ENCODE assay signal across 12 mouse cellular contexts in genomic region chr7:121840810-121841209, GRCm38 (mm10). TPM values are rescaled to one million over a fixed set of nuclear protein-coding genes. Genes with fewer than 3 reads are reported as not detected.
DNase-seq lines count a peak whose midpoint lies in the region; ATAC-seq lines count a peak whose summit lies in the region.
"Had no signal": no experiment of that assay in that cellular context is flagged by ENCODE, and none has a peak within 500 bp of the region (broad histone marks: within the 10 kb centered on the region; RNA-seq: fewer than 3 reads in every experiment).

No protein-coding gene starts in this region.

- no peak overlapping the region for H3K9ac ChIP-seq in embryonic facial prominence, embryonic 11.5 days (replicated peaks; ENCODE audit: low read length)
- no peak overlapping the region for H3K9ac ChIP-seq in stomach, embryonic 16.5 days (ENCODE audit: low read length)
- no peak overlapping the region for H3K9ac ChIP-seq in forebrain, embryonic 12.5 days
- H3K9ac ChIP-seq: lung, embryonic 14.5 days; neural tube, embryonic 12.5 days had no signal

- H3K9me3 ChIP-seq in megakaryocyte, embryonic 14.5 days = peaks cover 6% of the 10 kb centered on the region
- no peaks in the 10 kb centered on the region for H3K9me3 ChIP-seq in embryonic facial prominence, embryonic 11.5 days (replicated peaks; ENCODE audit: control insufficient read depth, low read length)
- no peaks in the 10 kb centered on the region for H3K9me3 ChIP-seq in stomach, embryonic 16.5 days (replicated peaks; ENCODE audit: control insufficient read depth, low read length)
- no peaks in the 10 kb centered on the region for H3K9me3 ChIP-seq in forebrain, embryonic 12.5 days
- H3K9me3 ChIP-seq: neural tube, embryonic 12.5 days had no signal

- H3K27ac ChIP-seq in embryonic facial prominence, embryonic 11.5 days (replicated peaks; ENCODE audit: low read depth, low read length) = no peak overlapping the region
- H3K27ac ChIP-seq in stomach, embryonic 16.5 days (ENCODE audit: low read length) = peak overlapping the region; percentile 17; the same call in 1 of the 2 replicates
- no peak overlapping the region for H3K27ac ChIP-seq in forebrain, embryonic 12.5 days
- H3K27ac ChIP-seq: neural tube, embryonic 12.5 days had no signal

- H3K27me3 ChIP-seq in megakaryocyte, embryonic 14.5 days (replicated peaks) = peaks cover 3% of the 10 kb centered on the region
- no peaks in the 10 kb centered on the region for H3K27me3 ChIP-seq in embryonic facial prominence, embryonic 11.5 days (ENCODE audit: control insufficient read depth, insufficient read depth, low read length)
- no peaks in the 10 kb centered on the region for H3K27me3 ChIP-seq in stomach, embryonic 16.5 days (ENCODE audit: control insufficient read depth, insufficient read depth, low read length)
- H3K27me3 ChIP-seq in forebrain, embryonic 12.5 days = no peaks in the 10 kb centered on the region
- H3K27me3 ChIP-seq: neural tube, embryonic 12.5 days had no signal

- H3K36me3 ChIP-seq in megakaryocyte, embryonic 14.5 days (replicated peaks; ENCODE audit: low read length) = no peaks in the 10 kb centered on the region
- no peaks in the 10 kb centered on the region for H3K36me3 ChIP-seq in embryonic facial prominence, embryonic 11.5 days (replicated peaks; ENCODE audit: control insufficient read depth, insufficient read depth, low read depth, low read length)
- no peaks in the 10 kb centered on the region for H3K36me3 ChIP-seq in stomach, embryonic 16.5 days (ENCODE audit: control insufficient read depth, insufficient read depth, low read length)
- H3K36me3 ChIP-seq in forebrain, embryonic 12.5 days (replicated peaks) = no peaks in the 10 kb centered on the region
- H3K36me3 ChIP-seq: neural tube, embryonic 12.5 days had no signal

- H3K4me1 ChIP-seq in megakaryocyte, embryonic 14.5 days = peaks cover 4% of the 10 kb centered on the region; the same call in 1 of the 2 replicates
- no peaks in the 10 kb centered on the region for H3K4me1 ChIP-seq in embryonic facial prominence, embryonic 11.5 days (ENCODE audit: control insufficient read depth, insufficient read depth, low read length)
- H3K4me1 ChIP-seq in stomach, embryonic 16.5 days (ENCODE audit: control insufficient read depth, insufficient read depth, low read length) = no peaks in the 10 kb centered on the region
- H3K4me1 ChIP-seq in forebrain, embryonic 12.5 days = no peaks in the 10 kb centered on the region
- H3K4me1 ChIP-seq: neural tube, embryonic 12.5 days had no signal

- H3K4me3 ChIP-seq in megakaryocyte, embryonic 14.5 days (replicated peaks) = peak overlapping the region; percentile 35
- H3K4me3 ChIP-seq in embryonic facial prominence, embryonic 11.5 days (ENCODE audit: low read depth, low read length) = no peak overlapping the region
- H3K4me3 ChIP-seq in stomach, embryonic 16.5 days (replicated peaks; ENCODE audit: low read length) = no peak overlapping the region
- H3K4me3 ChIP-seq in forebrain, embryonic 12.5 days (replicated peaks) = no peak overlapping the region
- H3K4me3 ChIP-seq: neural tube, embryonic 12.5 days had no signal

- ATAC-seq in megakaryocyte, adult 5-6 weeks (ENCODE audit: poor library complexity, severe bottlenecking) = no peak
- ATAC-seq in embryonic facial prominence, embryonic 11.5 days (replicated peaks; ENCODE audit: insufficient number of reproducible peaks, low FRiP score, low TSS enrichment, low read depth) = no peak; the same call in 1 of the 2 replicates
- ATAC-seq in stomach, embryonic 16.5 days (ENCODE audit: insufficient read depth, low FRiP score) = peak; percentile 50; the same call in 1 of the 2 replicates
- no peak for ATAC-seq in megakaryocyte-erythroid progenitor cell, adult 5-6 weeks (replicated peaks; ENCODE audit: low FRiP score, low TSS enrichment, poor library complexity, severe bottlenecking)
- no peak for ATAC-seq in forebrain, embryonic 12.5 days (ENCODE audit: low FRiP score)

- peak; percentile 23 for DNase-seq in embryonic facial prominence, embryonic 11.5 days (ENCODE audit: low spot score)
- peak; percentile 64 to 75 for DNase-seq in heart, postnatal 10 days
- DNase-seq in gastrocnemius, adult 8-10 months (ENCODE audit: low spot score in 2 of 2) = no peak
- DNase-seq: kidney, postnatal 10 days; lung, embryonic 14.5 days had no signal

- H3K4me2 ChIP-seq in embryonic facial prominence, embryonic 11.5 days (ENCODE audit: low read depth, low read length) = no peak overlapping the region
- no peak overlapping the region for H3K4me2 ChIP-seq in stomach, embryonic 16.5 days (ENCODE audit: low read depth, low read length)
- H3K4me2 ChIP-seq in forebrain, embryonic 12.5 days = no peak overlapping the region
- H3K4me2 ChIP-seq: lung, embryonic 14.5 days; neural tube, embryonic 12.5 days had no signal

- intact Hi-C loops in heart, postnatal 10 days (cut with DNase I) = loop anchor here (5.0 kb wide), 1 partner anchor 74 kb away; no protein-coding TSS in a partner anchor

- 71% methylated on average over 7 of the region's 7 CpGs for WGBS in embryonic facial prominence, embryonic 11.5 days
- 65% methylated on average over 7 of the region's 7 CpGs for WGBS in stomach, embryonic 16.5 days
- WGBS in forebrain, embryonic 12.5 days = 72% methylated on average over 7 of the region's 7 CpGs

RNA-seq across cellular contexts. Expression of gene Scnn1b, which starts 24.0 kb away (rescaled TPM):
- polyA plus RNA-seq in megakaryocyte, embryonic 14.5 days (2012; ENCODE audit: insufficient read depth, low replicate concordance) = not detected in 2 replicates
- total RNA-seq in megakaryocyte, adult 5-6 weeks (2015) = not detected in 2 replicates
- not detected in 2 replicates for total RNA-seq in megakaryocyte, adult 5-6 weeks (2017)
- polyA plus RNA-seq in embryonic facial prominence, embryonic 11.5 days (2014; fragmentation: Nextera tagmentation; extraction: Ambion mirVana) = 0.24 and 0.38 TPM in 2 replicates
- total RNA-seq in heart, postnatal 10 days (2021) = not detected
- polyA plus RNA-seq in stomach, embryonic 16.5 days (2015; fragmentation: Nextera tagmentation; extraction: Ambion mirVana) = 0.81 and 1.3 TPM in 2 replicates
- total RNA-seq in gastrocnemius, adult 8-10 months (2022) = under 1 TPM in 1 of 4 experiments, not detected in 3; 0.29 TPM
- total RNA-seq in megakaryocyte-erythroid progenitor cell, adult 5-6 weeks (2014; fragmentation: Nextera tagmentation) = not detected in 2 replicates
- total RNA-seq in megakaryocyte-erythroid progenitor cell, adult 5-6 weeks (2017) = not detected in 2 replicates
- 0.17 TPM in 1 of 2 replicates, not detected in the other for polyA plus RNA-seq in forebrain, embryonic 12.5 days (2016; fragmentation: Nextera tagmentation; extraction: Ambion mirVana)
- total RNA-seq: hematopoietic stem cell, adult 5-6 weeks had no signal
- polyA plus RNA-seq: neural tube, embryonic 12.5 days had no signal

Comparison
In these comparisons a context has a peak if more than half of its experiments do, and no peak if none do; other contexts are left out.
1. DNase-seq: peak in embryonic facial prominence, embryonic 11.5 days (single experiment) and heart, postnatal 10 days (2 of 2); none in gastrocnemius, adult 8-10 months (0 of 2).